Mouse (Mus musculus) adrenal gland (tissue): ENCODE data around the gene Tmpo.

ENCODE experiments used
- intact Hi-C: fragments of 180-260 bp; cut with DNase I; formaldehyde crosslinking; loops from one replicate; pipeline ENCODE4 v1.15.1; 2025

Tmpo gene

GRCm38 (mm10) chr10:91187872-91188271, 6.8 kb upstream of the Tmpo start:
- intact Hi-C loops: loop anchor here (1.0 kb wide), 1 partner anchor 18 kb away; no protein-coding TSS in a partner anchor

- intact Hi-C loops: no loop called here
Observed at GRCm38 (mm10) chr10:91187349-91187748, 6.2 kb upstream of the Tmpo start.

- intact Hi-C loops: no loop called here
Observed at GRCm38 (mm10) chr10:91185721-91186120, 4.6 kb upstream of the Tmpo start.

GRCm38 (mm10) chr10:91184893-91185292, 3.8 kb upstream of the Tmpo start:
- intact Hi-C loops: loop anchor here (5.0 kb wide), 1 partner anchor 57 kb away; no protein-coding TSS in a partner anchor

- intact Hi-C loops: loop anchor here (5.0 kb wide), 1 partner anchor 59 kb away; no protein-coding TSS in a partner anchor
Observed at GRCm38 (mm10) chr10:91183316-91183715, 2.2 kb upstream of the Tmpo start.

GRCm38 (mm10) chr10:91182291-91182990, 1.3 kb upstream of the Tmpo start:
- intact Hi-C loops: loop anchor here (5.0 kb wide), 1 partner anchor 60 kb away; no protein-coding TSS in a partner anchor

- intact Hi-C loops: loop anchor here (5.0 kb wide), 1 partner anchor 61 kb away; no protein-coding TSS in a partner anchor
Observed at GRCm38 (mm10) chr10:91181461-91182288, 560 bp upstream of the Tmpo start.

- intact Hi-C loops: loop anchor here (5.0 kb wide), 1 partner anchor 62 kb away; no protein-coding TSS in a partner anchor
Observed at GRCm38 (mm10) chr10:91180301-91180700, 814 bp downstream of the Tmpo start.

GRCm38 (mm10) chr10:91179834-91180233, 1.3 kb downstream of the Tmpo start:
- intact Hi-C loops: loop anchor here (5.0 kb wide), 1 partner anchor 62 kb away; no protein-coding TSS in a partner anchor

- intact Hi-C loops: no loop called here
Observed at GRCm38 (mm10) chr10:91177201-91177600, 3.9 kb downstream of the Tmpo start.

- intact Hi-C loops: no loop called here
Observed at GRCm38 (mm10) chr10:91172329-91173100, 8.6 kb downstream of the Tmpo start.

GRCm38 (mm10) chr10:91171455-91172328, 9.4 kb downstream of the Tmpo start:
- intact Hi-C loops: no loop called here

- intact Hi-C loops: no loop called here
Observed at GRCm38 (mm10) chr10:91171041-91171440, 10.1 kb downstream of the Tmpo start.

GRCm38 (mm10) chr10:91170143-91170941, 10.8 kb downstream of the Tmpo start:
- intact Hi-C loops: loop anchor here (1.0 kb wide), 1 partner anchor 18 kb away; no protein-coding TSS in a partner anchor

GRCm38 (mm10) chr10:91169414-91170065, 11.6 kb downstream of the Tmpo start:
- intact Hi-C loops: loop anchor here (1.0 kb wide), 1 partner anchor 19 kb away; no protein-coding TSS in a partner anchor

GRCm38 (mm10) chr10:91167352-91167751, 13.8 kb downstream of the Tmpo start:
- intact Hi-C loops: loop anchor here (2.0 kb wide), 1 partner anchor 69 kb away; no protein-coding TSS in a partner anchor

- intact Hi-C loops: loop anchor here (2.0 kb wide), 1 partner anchor 70 kb away; no protein-coding TSS in a partner anchor
Observed at GRCm38 (mm10) chr10:91166890-91167289, 14.2 kb downstream of the Tmpo start.

GRCm38 (mm10) chr10:91165850-91166249, 15.3 kb downstream of the Tmpo start:
- intact Hi-C loops: loop anchor here (2.0 kb wide), 1 partner anchor 71 kb away; no protein-coding TSS in a partner anchor
